Mouse (Mus musculus) thymus, postnatal 25 days (tissue): ENCODE results near the gene Irf5.

Experiments used
- DNase-seq: peaks from one replicate; pipeline ENCODE4 v3.0.0; 2022

The Irf5 gene

DNA sequence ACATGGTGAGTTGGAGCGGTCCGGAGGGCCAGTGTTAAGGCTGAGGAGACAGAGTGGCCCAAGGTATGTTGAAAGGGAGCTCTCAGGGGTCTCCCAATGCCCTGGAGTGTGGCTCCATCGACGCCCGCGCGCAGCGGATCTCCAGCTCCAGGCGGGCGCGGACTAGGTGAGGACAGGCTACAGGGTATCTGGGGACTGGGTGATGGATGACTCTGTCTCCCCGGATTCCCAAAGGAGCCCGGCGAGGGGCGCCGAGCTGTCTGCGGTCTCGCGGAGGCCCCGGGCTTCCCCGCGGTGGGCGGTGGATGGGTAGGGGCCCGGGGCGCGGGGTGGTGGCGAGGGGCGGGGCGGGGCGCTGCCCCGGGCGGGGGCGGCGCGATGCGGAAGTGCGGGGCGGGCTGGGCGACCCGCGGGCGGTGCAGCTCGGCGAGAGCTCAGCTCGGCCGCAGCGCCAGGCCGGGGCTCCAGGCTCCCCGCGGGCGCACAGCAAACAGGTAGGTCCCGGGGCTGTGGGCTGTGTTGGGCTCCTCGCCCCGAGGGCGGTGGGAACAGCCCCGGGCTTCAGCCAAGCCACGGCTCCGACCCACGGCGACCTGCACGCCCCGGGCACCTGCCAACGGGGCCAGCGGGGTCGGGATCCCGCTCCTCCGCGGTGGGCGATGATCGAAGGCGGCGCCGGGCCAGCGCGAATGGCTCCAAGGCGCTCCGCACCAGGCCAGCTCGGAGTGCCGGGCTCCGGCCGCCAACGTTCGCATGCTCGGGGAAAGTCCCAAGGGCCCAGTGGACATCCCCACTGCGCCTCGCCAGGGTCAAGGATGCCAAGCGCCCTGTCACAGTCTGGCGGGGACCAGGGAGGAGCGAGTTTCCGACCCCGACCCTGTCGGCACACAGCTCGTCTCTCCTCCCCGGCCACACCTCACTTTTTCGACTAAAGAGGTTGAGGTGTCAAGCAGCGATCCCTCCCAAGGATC, at the start of gene Irf5:
Irf5 (plus strand) TSS at position 345 of the 971 bp plus-strand sequence.
- peak; percentile 49 for DNase-seq

DNA sequence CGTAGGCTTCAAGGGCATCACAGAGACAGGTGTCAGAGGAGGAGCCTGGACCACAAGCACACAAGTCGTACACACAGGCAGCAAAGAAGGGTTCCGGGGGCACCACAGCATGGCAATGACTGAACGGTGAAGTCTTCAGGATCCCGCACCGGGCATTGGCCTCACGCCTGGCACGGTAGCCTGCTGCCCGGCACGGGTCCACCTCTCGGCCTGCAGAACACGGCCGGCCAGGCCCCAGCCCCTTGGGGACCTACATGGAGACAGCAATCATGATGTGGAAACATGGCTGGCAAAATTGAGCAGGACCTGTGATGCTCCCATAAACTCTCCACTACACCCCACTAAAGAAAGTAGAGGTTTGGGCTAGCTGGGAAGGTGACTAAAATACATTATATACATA, 43.7 kb upstream of the Irf5 start:
- no peak for DNase-seq

DNA sequence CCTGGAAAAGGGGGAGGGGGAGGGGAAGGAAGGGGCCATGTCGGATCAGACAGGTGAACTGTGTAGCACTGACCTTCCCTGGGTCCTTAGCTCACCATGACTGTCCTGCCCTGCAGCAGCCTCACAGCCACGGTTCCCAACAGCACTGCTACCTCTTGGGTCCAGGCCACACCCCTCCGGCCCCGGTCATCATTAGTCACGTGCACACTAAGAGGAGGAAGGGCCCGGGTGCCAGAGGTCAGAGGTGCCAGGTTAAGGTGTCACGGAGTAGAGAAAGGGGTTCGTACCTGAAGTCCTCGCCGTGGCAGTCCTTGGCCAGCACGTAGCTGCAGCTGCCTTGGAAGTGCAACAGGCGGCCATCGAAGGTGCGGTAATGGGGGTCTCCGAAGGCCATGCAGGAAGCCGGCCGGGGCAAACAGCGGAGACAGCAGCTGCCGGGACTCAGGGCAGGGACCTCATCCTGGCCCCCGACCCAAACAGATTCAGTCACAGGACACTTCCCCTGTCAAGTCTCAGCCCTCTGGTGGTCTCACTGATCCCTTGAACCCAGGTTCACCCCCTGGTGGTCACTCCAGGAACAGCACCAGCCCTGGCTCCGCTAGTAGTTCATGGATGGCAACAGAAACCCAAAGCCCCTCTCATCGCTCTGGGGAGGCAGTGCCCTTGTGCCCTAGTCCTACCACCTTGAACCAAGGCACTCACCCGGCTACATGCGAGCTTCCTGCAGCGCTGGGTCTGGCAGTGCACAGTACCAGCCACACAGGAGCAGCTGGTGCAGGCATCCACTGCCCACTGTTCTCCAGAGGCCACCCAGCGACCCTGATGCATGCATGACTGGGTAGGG, 41.5 kb upstream of the Irf5 start:
- peak; percentile 78 for DNase-seq

DNA sequence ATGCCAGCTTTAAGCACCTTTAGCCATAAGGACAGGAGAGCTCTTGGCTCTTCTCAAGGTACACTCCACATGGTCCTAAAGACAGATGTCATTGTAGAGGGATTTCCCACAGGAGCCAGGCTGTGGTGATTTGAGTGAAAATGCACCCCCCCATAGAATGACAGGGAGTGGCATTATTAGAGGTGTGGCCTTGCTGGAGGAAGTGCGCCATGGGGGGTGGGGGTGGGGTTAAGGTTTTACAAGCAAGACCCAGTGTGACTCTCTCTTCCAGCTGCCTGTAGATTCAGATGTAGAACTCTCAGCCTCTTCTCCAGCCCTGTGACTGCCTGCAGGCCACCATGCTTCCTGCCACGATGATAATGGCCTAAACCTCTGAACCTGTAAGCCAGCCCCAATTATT, 40.5 kb upstream of the Irf5 start:
- DNase-seq, result no peak

DNA sequence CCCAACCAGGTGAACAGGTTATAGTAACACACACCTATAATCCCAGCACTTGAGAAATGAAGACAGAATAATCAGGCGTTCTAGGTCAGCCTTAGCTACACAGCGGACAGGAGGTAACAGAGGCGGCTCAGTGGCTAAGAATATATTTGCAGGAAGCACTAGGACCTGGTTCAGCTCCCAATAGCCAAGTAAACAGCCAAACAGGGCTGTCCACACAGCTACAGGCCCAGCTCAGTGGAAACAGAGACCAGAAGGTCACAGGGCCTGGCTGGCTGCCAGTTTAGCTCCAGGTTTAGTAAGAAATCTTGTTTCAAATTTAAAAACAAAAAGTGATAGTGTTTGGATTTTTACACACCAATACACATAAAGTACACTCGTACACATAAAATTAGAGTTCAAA, 32.3 kb upstream of the Irf5 start:
- no peak for DNase-seq

DNA sequence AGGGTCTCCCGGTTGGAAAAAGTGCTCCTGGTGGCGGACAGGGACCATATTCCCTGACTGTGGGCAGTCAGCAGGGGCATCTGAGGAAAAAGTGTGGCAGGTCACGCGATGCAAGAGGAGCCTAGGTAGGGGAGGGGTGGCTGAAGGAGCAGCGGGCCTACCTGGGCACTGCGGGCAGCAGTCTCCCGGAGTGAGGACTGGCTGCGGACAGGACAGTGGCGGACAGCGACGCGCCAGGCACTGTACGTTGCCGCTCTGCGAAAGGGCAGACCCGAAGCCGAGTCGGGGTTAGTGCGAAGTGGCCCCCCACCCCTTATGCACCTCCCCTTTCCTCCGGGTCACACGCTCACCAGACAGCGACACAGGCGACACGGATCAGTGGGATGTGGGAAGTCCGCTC, 30.2 kb upstream of the Irf5 start:
- DNase-seq, result no peak

DNA sequence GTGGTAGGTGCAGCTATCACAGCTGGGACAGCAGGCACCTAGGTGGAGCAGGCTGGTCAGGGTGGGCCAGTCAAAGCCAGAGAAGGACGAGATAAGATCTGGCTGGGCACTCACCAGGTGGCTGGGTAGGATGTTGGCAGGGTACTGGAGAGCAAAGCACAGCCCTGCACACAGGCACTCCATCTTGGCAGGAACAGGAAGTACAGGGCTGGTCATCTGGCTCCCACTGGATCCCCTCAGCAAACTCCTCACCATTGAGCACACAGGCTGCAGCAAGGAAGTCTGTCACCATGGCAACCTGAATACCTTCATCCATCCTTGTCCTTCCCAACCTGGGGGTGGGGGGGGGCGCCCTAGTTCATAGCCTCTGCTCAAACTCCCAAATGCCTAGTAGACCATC, 28.6 kb upstream of the Irf5 start:
- DNase-seq, result no peak

DNA sequence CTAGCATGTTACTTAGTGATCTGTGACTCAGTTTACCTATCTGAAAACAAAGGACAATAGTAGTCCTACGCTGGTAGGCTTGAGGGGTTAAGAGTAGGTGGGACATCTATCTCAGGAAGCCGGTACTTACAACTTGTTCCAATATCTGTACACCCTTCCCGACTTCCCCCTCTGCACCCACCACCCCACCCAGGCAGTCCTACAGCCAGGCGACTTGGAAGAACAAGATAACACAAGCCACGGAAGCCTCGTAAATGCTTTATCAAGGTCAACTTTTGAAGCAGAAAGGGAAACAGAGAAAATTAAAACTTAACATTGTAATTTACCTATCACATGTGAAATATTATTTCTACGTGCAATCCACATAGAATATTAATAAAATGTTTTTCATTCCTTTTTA, 26.2 kb upstream of the Irf5 start:
- DNase-seq, result no peak

DNA sequence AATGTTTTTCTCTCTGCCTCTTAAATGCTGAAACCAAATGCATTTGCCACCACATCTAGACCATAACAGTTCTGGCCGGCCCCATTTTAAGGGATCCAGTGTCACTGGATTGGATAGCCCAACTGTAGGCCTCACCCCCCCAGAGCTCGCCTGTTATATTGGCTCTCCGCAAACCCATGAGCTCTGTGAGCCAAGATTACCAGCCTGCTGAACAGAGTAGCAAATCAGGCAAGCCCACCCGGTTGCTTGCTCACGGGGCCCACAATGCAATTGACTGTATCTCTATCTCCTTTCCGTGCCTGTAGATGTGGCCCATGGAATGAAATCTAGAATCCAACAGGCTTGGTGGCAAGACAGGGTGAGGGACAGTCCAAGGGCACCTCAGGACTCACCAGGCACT, 25.6 kb upstream of the Irf5 start:
- no peak for DNase-seq

DNA sequence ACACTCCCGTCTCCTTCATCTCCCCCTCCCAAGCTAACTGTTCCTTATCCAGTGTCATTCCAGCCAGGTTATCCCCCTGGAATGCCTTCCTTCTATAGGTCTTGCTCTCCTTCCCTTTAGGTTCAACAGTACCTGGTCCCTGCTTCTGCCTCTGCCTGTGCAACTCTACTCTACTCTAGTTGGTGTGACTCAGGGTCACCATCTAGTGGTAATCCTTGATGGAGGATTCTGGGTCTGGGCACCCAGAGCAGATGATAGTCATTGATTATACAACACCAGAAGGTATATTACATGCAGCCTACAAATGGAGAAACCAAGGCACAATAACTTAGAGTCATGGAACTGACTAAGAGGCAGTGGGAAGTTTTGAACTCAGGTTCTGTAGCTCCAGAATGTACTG, 24.8 kb upstream of the Irf5 start:
- DNase-seq, result no peak

DNA sequence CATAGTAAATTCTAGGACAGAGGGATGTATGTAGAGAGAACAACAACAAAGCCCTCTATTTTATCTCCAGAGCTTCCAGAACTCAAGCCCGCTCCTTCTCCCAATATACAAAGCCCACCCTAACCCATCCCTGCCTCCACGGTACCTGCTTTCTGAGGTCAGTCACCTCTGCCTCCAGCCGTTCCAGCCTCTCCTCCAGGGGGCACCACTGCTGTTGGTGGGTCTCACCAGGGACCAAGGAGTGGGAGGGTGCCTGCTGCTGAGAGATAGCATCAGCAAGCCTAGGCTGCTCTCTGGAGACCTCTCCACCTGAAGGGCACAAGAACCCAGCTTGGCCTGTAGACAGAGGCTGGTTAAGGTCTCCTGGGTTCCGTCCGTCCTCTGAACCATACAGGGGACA, 20.9 kb upstream of the Irf5 start:
- DNase-seq, result no peak

DNA sequence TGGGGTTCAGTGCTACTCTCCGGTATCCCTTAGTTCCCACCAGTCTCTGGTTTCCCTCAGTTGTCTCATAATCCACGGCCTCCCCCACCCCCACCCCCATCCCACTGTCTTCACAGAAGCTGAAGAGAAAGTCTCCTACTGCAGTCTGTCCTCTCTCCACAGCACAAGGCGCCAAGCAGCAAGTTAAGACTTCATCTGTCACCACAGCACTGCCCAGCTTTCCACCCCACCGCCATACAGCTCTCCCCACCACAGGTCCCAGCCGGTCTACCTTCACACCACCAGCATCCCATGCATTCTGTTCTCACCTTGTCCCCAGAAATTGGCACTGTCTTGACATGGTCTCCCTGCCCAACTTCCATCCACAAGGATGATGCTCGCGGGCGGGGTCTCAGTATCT, 19.6 kb upstream of the Irf5 start:
- no peak for DNase-seq

DNA sequence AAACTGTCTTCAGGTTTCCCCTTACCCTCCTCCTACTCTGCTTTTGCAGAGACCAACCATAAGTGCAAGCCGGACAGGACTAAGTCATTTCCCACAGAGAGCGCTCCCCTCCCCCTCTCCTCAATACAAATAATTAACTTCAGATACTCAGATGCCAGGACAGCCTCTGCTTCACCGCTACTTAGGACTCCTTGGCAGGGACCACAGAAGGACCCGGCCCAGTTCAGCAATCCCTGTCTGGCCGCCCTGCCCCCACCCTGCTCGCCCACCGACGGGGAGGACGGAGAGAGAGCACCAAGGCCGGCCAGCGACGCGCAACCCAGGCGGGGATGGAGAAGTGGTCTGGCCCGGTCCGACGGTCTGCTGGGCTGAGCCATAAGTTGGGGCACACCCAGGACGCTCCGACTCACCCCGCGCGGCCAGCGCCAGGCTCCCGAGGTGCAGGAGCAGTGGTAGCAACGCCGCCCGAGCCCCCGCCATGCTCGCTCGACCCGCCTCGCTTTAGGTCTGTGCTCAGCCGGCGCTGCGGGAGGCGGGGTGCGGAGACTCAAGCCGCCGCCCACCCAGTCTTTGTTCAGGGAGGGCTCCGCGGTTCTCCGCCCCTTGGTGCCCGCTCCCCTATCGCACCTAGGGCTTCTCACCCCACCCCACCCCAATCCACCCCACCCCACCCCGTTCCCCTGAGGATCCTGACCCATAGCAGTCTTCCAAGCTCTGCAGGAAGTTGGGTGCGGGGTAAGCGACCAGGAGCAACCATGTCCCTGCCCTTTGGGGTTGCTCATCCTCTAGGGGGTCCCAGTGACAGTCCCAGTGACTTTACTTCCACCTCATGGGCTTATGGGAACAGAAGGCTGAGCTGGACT, 18.7 kb upstream of the Irf5 start, which contains the start of gene Kcp:
Kcp (minus strand) TSS at position 506 of the 863 bp plus-strand sequence.
- DNase-seq, result no peak

DNA sequence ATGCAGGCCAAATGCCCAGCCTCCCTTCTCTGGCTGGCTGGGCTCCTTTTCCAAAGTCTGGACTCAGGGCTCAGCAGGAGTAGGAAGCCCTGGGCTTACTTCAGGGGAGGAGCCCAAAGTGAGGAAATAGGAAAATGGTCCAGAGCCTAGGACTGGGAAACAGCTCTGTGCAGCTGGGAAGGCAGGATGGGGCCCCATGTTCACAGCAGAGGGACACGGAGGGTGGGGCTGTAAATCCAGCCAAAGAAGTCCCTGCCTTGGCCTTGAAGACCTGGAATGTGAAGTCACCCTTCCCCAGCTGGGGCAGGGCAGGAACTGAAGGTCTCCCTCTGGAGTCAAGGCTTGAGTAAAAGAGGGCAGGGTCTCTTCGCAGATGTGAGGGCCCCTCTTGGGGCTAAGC, 17.3 kb upstream of the Irf5 start:
- no peak for DNase-seq

DNA sequence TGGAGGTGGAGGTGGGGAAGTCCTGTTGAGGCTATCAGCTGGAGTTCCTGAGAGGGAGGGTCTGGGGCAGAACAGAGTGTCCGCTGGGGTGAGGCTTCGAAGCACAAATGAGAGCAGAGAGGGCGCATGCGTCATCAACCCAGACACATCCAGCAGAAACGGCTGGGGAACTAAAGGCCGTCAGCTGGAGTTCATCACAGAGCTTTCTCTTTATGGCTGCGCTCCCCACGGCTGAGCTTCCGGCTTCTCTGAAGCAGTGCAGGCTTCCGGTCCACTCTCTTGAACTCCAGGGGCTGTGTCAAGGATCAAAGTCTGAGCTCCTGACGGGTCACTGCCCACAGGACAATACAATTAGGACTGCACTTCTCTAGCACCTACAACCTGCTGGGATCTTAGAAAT, 13.1 kb upstream of the Irf5 start:
- DNase-seq, result peak; percentile 33

DNA sequence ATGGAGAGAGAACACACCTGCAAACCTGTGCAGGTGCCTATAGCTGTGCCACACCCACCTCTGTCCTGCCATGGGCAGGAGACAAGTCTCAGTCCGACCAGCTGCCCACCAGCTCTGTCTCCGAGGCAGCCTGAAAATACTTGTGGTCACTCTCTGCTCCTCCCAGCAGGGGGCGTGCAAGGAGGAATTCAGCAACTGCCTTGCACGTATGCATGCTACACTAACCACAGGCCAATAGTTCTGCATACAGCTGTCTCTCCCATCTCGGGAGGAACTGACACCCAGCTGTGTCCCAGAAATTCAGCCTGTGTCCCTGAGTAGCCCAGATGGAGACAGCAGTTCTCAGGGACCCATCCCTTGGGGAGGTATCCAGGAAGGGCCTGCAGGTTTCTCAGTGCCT, 9.3 kb upstream of the Irf5 start:
- DNase-seq, result peak; percentile 74

DNA sequence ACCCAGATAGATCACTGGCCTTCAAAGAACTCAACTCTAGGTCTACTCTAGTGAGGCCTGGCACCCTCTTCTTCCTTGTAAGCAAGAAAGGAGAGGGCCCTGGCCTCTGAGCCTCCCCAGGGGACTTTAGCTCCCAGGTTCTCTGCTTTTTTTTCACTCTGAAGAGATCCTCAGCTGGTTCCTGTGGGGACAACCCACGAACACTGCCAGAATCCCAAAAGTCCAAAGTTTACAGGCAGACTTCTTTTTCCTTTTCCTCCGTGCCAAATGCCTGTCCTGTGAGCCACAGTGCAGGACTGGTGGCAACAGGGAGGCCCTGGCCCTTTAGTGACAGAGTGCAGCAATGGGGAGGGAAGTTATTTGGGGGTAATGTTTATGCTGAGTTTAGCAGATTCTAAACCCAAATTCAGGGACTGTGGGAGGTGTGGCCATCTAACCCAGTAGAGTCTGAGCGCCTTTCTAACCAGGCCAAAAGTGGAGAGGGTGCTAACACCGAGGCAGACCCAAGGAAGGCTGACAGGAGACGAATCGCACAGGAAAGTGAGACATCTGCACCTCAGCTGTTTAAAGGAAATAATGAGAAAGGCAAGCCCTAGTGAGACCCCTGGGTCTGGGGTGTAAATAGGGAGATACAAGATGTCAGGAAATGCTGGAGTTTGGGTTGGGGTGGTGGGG, 3.7 kb upstream of the Irf5 start:
- no peak for DNase-seq

DNA sequence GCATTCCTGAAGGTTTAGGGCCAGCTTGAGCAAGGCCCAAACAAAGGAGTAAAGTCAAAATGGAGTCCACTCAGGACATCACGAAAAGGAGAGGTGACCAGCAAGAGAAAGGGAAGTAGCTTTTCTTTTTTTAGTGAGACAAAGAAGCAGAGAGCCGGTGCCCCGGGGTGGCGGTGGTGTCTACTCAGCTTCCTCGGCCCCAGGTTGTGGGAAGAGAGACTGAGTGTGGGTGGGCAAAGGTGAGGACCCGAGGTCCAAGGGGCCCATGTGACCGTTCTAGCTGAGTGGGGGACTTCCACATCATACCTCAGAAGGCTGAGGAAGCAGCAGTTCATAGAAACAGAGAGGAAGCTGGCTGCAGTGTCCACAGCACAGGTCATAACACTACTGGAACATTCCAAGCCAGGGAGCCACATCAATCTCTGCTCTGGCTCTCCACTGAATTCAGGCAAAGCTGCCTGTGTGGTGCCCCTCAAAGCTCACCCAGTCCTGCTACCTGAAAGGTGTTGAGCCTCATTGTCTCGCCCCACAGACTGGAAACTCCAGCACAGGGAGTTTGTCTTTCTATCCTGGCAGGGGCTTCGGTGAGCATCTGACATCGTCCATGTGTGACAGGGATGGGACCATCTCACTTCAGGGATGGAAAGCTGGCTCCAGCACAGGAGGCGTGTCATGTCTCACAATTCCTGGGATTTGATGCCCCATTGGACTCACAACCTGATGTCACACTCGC, 3.0 kb upstream of the Irf5 start:
- no peak for DNase-seq

DNA sequence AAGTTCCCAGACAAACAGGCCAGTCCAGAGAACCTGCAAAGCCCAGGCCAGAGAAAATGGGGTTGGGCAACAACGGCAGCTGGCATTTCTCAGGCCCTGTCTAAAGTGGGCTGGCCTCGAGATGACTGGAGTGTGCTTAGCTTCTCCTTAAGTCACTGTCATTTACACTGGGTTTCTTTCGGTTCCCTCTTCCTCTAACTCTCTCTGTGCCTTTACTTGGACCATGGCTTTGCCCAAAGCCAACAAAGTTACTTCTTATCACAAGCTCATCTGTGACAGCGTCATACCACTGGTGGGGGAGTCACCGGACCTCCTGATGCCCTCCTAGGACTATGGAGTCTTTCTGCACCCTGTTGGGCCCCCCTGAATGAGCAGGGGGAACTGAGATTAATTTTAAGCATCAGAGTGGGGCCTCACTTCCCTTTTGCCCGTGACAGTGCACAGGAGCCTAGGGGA, 2.4 kb upstream of the Irf5 start:
- DNase-seq, result no peak

DNA sequence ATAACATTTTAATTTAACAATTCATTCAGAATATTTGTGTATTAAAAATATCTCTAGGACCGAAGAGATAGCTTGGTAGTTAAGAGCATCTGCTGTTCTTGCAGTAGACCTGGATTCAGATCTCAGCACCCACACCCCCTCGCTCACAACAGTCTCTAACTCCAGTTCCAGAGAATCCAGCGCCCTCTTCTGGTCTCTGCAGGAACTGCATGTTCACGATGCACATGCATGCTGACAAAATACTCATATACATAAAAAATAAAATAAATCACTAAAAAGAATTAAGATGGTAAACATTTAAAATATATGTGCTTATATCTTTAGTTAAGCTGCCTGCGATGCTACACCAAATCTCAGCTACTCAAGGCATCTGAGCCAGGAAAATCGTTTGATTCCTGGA, 1.2 kb upstream of the Irf5 start:
- DNase-seq, result no peak

DNA sequence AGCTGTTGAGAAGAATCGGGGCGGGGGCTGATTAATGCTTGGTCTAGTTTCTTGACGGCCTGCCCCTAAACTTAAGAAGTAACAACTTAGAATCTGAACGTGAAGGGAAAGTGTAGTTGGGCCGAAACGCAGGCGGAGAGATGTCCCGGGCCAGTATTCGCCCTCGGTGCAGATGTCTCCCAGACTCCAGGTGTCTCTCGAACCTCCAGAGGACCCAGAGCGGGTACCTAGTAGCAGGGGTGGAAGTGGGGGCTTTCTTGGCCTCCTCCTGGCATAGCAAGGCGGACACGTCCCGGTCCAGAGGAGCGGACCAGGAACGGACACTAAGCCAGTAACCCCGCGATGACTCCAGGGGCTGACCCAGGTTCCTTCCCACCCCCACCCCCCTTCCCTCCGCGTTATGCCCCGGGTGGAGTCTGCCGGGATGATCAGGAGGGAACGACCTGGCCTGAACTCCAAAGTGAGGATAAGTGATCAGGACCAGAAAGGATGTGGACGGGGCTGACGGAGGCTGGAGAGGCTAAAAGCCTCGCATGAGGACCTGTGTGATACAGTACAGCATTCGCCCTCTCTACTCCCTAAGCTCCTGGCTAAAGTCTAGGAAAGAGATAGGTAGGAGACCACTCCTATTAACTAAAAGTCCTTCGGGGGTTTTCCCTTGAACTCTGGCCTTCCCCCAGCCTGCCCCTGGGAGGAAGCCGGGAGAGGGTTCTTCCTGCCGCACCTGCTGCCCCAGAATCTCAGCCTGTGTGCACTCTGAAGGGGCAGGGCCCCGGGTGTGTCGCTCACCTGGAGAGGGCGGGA, 1.1 kb downstream of the Irf5 start:
- DNase-seq, result no peak
